ENCODE assay signal across 15 mouse cellular contexts in genomic region chr11:117416984-117417670, GRCm38 (mm10).
DNase-seq lines count a peak whose midpoint lies in the region; ATAC-seq and TF ChIP-seq lines count a peak whose summit lies in the region.
"Had no signal": no experiment of that assay in that cellular context is flagged by ENCODE, and none has a peak within 500 bp of the region (broad histone marks: within the 10 kb centered on the region; RNA-seq: fewer than 3 reads in every experiment).

No protein-coding gene starts in this region.

- H3K9ac ChIP-seq in kidney, embryonic 16.5 days (replicated peaks; ENCODE audit: low read length): no peak overlapping the region
- H3K9ac ChIP-seq: embryonic facial prominence, embryonic 13.5 days; liver, embryonic 15.5 days; stomach, embryonic 15.5 days had no signal

- H3K27me3 ChIP-seq in kidney, embryonic 16.5 days (ENCODE audit: insufficient read depth, low read length): peaks cover 42% of the 10 kb centered on the region
- peaks cover 6% of the 10 kb centered on the region; the same call in 1 of the 2 replicates for H3K27me3 ChIP-seq in E14TG2a.4 (ENCODE audit: insufficient read depth, low read length)

- H3K4me2 ChIP-seq in kidney, embryonic 16.5 days (replicated peaks; ENCODE audit: low read depth, low read length): no peak overlapping the region
- H3K4me2 ChIP-seq: embryonic facial prominence, embryonic 13.5 days; liver, embryonic 15.5 days; stomach, embryonic 15.5 days had no signal

- H3K4me3 ChIP-seq in kidney, embryonic 16.5 days (ENCODE audit: low read length): no peak overlapping the region
- no peak overlapping the region for H3K4me3 ChIP-seq in E14TG2a.4 (replicated peaks; ENCODE audit: low read length)
- H3K4me3 ChIP-seq: embryonic facial prominence, embryonic 13.5 days; liver, embryonic 15.5 days; stomach, embryonic 15.5 days had no signal

- DNase-seq in gastrocnemius, postnatal 25 days: peak; percentile 45
- no peak for DNase-seq in gastrocnemius, adult 8-10 months (ENCODE audit: low spot score in 2 of 2)
- DNase-seq in kidney, adult 9 months: peak; percentile 50
- DNase-seq in brain, embryonic 14.5 days (ENCODE audit: low read depth): no peak
- no peak for DNase-seq in frontal cortex, postnatal 36 days (ENCODE audit: low spot score in 2 of 2)
- no peak for DNase-seq in left cerebral cortex, adult 8-10 months (ENCODE audit: low spot score in 2 of 2)
- DNase-seq: adrenal gland, postnatal 10 days; right cerebral cortex, postnatal 4 days had no signal

- ATAC-seq in kidney, embryonic 16.5 days (ENCODE audit: low FRiP score, low TSS enrichment): no peak
- ATAC-seq: hindbrain, embryonic 16.5 days had no signal

- WGBS in kidney, embryonic 16.5 days: 65% methylated on average over 8 of the region's 8 CpGs

- TF ChIP-seq CTCF in E14TG2a.4 (conservative IDR thresholded peaks at IDR 0.05; ENCODE audit: low read length): peak; percentile 70
- peak; percentile 12; the same call in 1 of the 2 replicates for TF ChIP-seq CTCF in brain, embryonic 14.5 days (IDR thresholded peaks at IDR 0.05; ENCODE audit: borderline replicate concordance, extremely low read depth, insufficient read depth, insufficient read length)

- peaks cover 11% of the 10 kb centered on the region for H3K4me1 ChIP-seq in kidney, embryonic 16.5 days (ENCODE audit: insufficient read depth, low read length)
- peaks cover 57% of the 10 kb centered on the region for H3K4me1 ChIP-seq in E14TG2a.4 (replicated peaks; ENCODE audit: low read depth, low read length)

- no peaks in the 10 kb centered on the region for H3K9me3 ChIP-seq in kidney, embryonic 16.5 days (ENCODE audit: low read length)
- H3K9me3 ChIP-seq in E14TG2a.4 (ENCODE audit: low read length): no peaks in the 10 kb centered on the region
- H3K9me3 ChIP-seq: embryonic facial prominence, embryonic 13.5 days; G1E; liver, embryonic 15.5 days; stomach, embryonic 15.5 days had no signal

- no peak for TF ChIP-seq POLR2A in brain, embryonic 14.5 days (IDR thresholded peaks at IDR 0.05; ENCODE audit: borderline replicate concordance, extremely low read depth, insufficient read depth, insufficient read length, poor library complexity, severe bottlenecking)

- H3K27ac ChIP-seq in kidney, embryonic 16.5 days (ENCODE audit: low read length): no peak overlapping the region
- H3K27ac ChIP-seq: liver, embryonic 15.5 days; stomach, embryonic 15.5 days had no signal

- no peaks in the 10 kb centered on the region for H3K36me3 ChIP-seq in kidney, embryonic 16.5 days (ENCODE audit: insufficient read depth, low read length)
- H3K36me3 ChIP-seq in E14TG2a.4 (ENCODE audit: insufficient read depth, low read length): no peaks in the 10 kb centered on the region
- H3K36me3 ChIP-seq: embryonic facial prominence, embryonic 13.5 days; G1E; liver, embryonic 15.5 days; stomach, embryonic 15.5 days had no signal

Comparison
In these comparisons a context has a peak if more than half of its experiments do, and no peak if none do; other contexts are left out.
1. DNase-seq: peak in gastrocnemius, postnatal 25 days (single experiment) and kidney, adult 9 months (single experiment); none in gastrocnemius, adult 8-10 months (0 of 2), brain, embryonic 14.5 days (single experiment), frontal cortex, postnatal 36 days (0 of 2) and left cerebral cortex, adult 8-10 months (0 of 2).